Mouse (Mus musculus) liver, adult 2 months (tissue): ENCODE data around the gene Bclaf3. TPM values are rescaled to one million over a fixed set of nuclear protein-coding genes. Genes with fewer than 3 reads are reported as not detected.

ENCODE experiments used
- DNase-seq: peaks from one replicate; pipeline ENCODE4 v3.0.0-alpha.2; 2011; ENCODE audit warnings: low read depth, low spot score; ENCODE audit errors: extremely low read depth
- H3K27ac ChIP-seq: fragments of 200-500 bp; replicated peaks from 2 replicates; pipeline ENCODE4 v1.5.1; 2012; ENCODE audit warnings: low read depth, mild to moderate bottlenecking, control low read depth, inconsistent platforms, low read length; ENCODE audit not compliant: insufficient read depth
- H3K27me3 ChIP-seq: fragments of 200-500 bp; 2 replicates; pipeline ENCODE4 v1.6.1; 2012; ENCODE audit warnings: mild to moderate bottlenecking, moderate library complexity, low read length, inconsistent platforms; ENCODE audit not compliant: control insufficient read depth, insufficient read depth
- H3K36me3 ChIP-seq: fragments of 200-500 bp; 2 replicates; pipeline ENCODE4 v1.6.1; 2012; ENCODE audit warnings: low read length, inconsistent platforms; ENCODE audit not compliant: control insufficient read depth, insufficient read depth
- H3K4me1 ChIP-seq: fragments of 200-500 bp; 2 replicates; pipeline ENCODE4 v1.6.1; 2011; ENCODE audit warnings: low read length; ENCODE audit not compliant: control insufficient read depth, insufficient read depth
- H3K4me3 ChIP-seq: fragments of 200-500 bp; 2 replicates; pipeline ENCODE4 v1.5.1; 2011; ENCODE audit warnings: low read depth, mild to moderate bottlenecking, control low read depth, low read length, moderate library complexity; ENCODE audit not compliant: insufficient read depth
- H3K79me2 ChIP-seq: fragments of 200-500 bp; 2 replicates; pipeline ENCODE4 v1.6.1; 2012; ENCODE audit warnings: inconsistent platforms, mild to moderate bottlenecking, low read length, moderate library complexity; ENCODE audit not compliant: control insufficient read depth, insufficient read depth
- H3K9ac ChIP-seq: fragments of 200-500 bp; 2 replicates; pipeline ENCODE4 v1.6.1; 2012; ENCODE audit warnings: low read depth, mild to moderate bottlenecking, control low read depth, inconsistent platforms, low read length
- CTCF ChIP-seq: fragments of 200-500 bp; IDR thresholded peaks from 2 replicates; pipeline ENCODE4 v1.5.1; 2011; ENCODE audit warnings: low read depth, low read length, control low read depth
- POLR2A ChIP-seq: fragments of 200-500 bp; IDR thresholded peaks from 2 replicates; pipeline ENCODE4 v1.6.1; 2011; ENCODE audit warnings: low read length, control low read depth; ENCODE audit not compliant: insufficient read depth; ENCODE audit errors: extremely low read depth
- WGBS: fragments of 180-500 bp; shearing (Covaris S2); methylation state at CpG from one replicate; pipeline ENCODE4 v1.1.7; 2018; 5-methylcytosine and 5-hydroxymethylcytosine counted together
- polyA plus RNA-seq: library from polyadenylated mRNA; depleted of rRNA; stranded (reverse); fragments of >200 nt; gene quantifications from 2 replicates; pipeline ENCODE4 v1.2.3, GENCODE M21; 2012
- total RNA-seq: library from RNA; depleted of rRNA; stranded (reverse); fragments of >200 nt; gene quantifications from 2 replicates; pipeline ENCODE4 v1.2.3, GENCODE M21; 2014

Gene Bclaf3
- total and polyA plus RNA-seq, 2 experiments: 0.61 to 2.5 TPM

DNA sequence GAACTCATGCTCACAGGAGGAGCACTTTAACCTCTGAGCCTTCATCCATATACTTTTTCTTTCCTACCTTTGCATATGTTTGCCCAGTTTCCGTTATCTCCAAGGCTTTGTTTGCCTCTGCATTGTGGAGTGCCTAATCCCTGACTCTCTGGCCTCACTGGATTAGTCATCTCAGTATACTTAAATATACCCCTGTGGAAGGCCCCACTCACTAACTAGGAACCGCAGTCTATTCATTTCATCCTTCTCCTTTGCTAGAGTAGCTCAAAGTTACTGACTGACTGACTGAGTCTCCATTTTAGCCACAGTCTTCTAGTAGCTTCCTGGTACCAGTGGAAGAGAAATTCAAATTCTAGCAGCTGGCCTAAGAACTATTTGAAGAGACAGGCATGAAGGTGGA, 78.3 kb downstream of the Bclaf3 start:
- DNase-seq: no peak
- H3K27me3 ChIP-seq: no peaks in the 10 kb centered on the region
- no peak overlapping the region for H3K4me3 ChIP-seq
- TF ChIP-seq POLR2A (no peak), CTCF (no peak)
- H3K4me1 ChIP-seq: no peaks in the 10 kb centered on the region
- no peak overlapping the region for H3K9ac ChIP-seq
- no peak overlapping the region for H3K27ac ChIP-seq
- no peaks in the 10 kb centered on the region for H3K79me2 ChIP-seq
- 59% methylated on average over 2 of the region's 2 CpGs for WGBS
- no peaks in the 10 kb centered on the region for H3K36me3 ChIP-seq

DNA sequence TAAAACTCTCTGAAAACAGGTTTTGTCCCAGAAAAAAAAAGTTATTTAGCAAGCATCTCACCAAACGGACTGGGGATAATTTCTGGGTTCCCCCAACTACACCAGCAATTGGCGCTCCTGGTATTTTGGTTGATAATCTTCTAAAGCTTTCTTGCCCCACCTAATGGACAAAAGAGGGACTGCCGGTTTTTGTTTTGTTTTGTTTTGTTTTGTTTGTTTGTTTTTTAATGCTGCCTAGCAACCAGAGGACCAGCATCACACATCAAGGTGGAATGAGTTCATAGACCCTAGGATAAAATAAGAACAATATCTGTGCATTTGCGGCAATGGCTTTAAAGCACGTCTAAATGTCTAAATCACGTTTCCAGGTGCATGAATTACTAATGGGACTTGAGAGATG, 80.4 kb downstream of the Bclaf3 start:
- Histone ChIP-seq H3K4me3 (no peak overlapping the region), H3K27ac (no peak overlapping the region), H3K9ac (no peak overlapping the region), H3K4me1 (no peaks in the 10 kb centered on the region), H3K36me3 (no peaks in the 10 kb centered on the region), H3K27me3 (no peaks in the 10 kb centered on the region), H3K79me2 (no peaks in the 10 kb centered on the region)
- TF ChIP-seq CTCF (no peak), POLR2A (no peak)
- DNase-seq: no peak
- WGBS: 38% methylated on average over 6 of the region's 6 CpGs

GRCm38 (mm10) chrX:159626208-159626906, 99.9 kb downstream of the Bclaf3 start:
- no peak for TF ChIP-seq POLR2A
- peak; percentile 20; the same call in 1 of the 2 replicates for TF ChIP-seq CTCF
- H3K36me3 ChIP-seq: no peaks in the 10 kb centered on the region
- no peak overlapping the region for H3K9ac ChIP-seq
- H3K27me3 ChIP-seq: peaks cover 3% of the 10 kb centered on the region; the same call in 1 of the 2 replicates
- peak overlapping the region; percentile 94; the same call in 1 of the 2 replicates for H3K4me3 ChIP-seq
- H3K79me2 ChIP-seq: no peaks in the 10 kb centered on the region
- WGBS: 5% methylated on average over 11 of the region's 12 CpGs
- no peak overlapping the region for H3K27ac ChIP-seq
- H3K4me1 ChIP-seq: peaks cover 3% of the 10 kb centered on the region; the same call in 1 of the 2 replicates
- no peak for DNase-seq

GRCm38 (mm10) chrX:159626907-159627587, 100.6 kb downstream of the Bclaf3 start, which contains the start of gene Sh3kbp1:
TSS of gene Sh3kbp1 (plus strand) at chrX:159627272.
- Histone ChIP-seq H3K27me3 (peaks cover 3% of the 10 kb centered on the region; the same call in 1 of the 2 replicates), H3K4me1 (peaks cover 3% of the 10 kb centered on the region; the same call in 1 of the 2 replicates), H3K9ac (peak within 1 kb of the TSS; percentile 86), H3K79me2 (no peaks in the 10 kb centered on the region), H3K27ac (0 out of 2 replicates have a peak within 1 kb of the TSS, but pooled peaks have one; percentile 24), H3K4me3 (peak within 1 kb of the TSS; percentile 94), H3K36me3 (no peaks in the 10 kb centered on the region)
- TF ChIP-seq CTCF (peak; percentile 31; the same call in 1 of the 2 replicates), POLR2A (no peak)
- DNase-seq: no peak
- WGBS: under 1% methylated on average over 36 of the region's 60 CpGs

GRCm38 (mm10) chrX:159627588-159628566, 101.4 kb downstream of the Bclaf3 start:
- Histone ChIP-seq H3K36me3 (no peaks in the 10 kb centered on the region), H3K4me1 (peaks cover 3% of the 10 kb centered on the region; the same call in 1 of the 2 replicates), H3K9ac (peak overlapping the region; percentile 86), H3K4me3 (peak overlapping the region; percentile 94), H3K27ac (0 out of 2 replicates have a peak overlapping the region, but pooled peaks have one; percentile 24), H3K79me2 (no peaks in the 10 kb centered on the region), H3K27me3 (peaks cover 3% of the 10 kb centered on the region; the same call in 1 of the 2 replicates)
- TF ChIP-seq CTCF (no peak), POLR2A (no peak)
- WGBS: 5% methylated on average over 37 of the region's 56 CpGs
- DNase-seq: no peak
